8 mouse cellular contexts compared by ENCODE assay signal in genomic region chr3:137918932-137919311, GRCm38 (mm10). TPM values are rescaled to one million over a fixed set of nuclear protein-coding genes. Genes with fewer than 3 reads are reported as not detected.
DNase-seq lines count a peak whose midpoint lies in the region; ATAC-seq and TF ChIP-seq lines count a peak whose summit lies in the region.

No protein-coding gene starts in this region.

- no peaks in the 10 kb centered on the region; the same call in 1 of the 2 replicates for H3K4me1 ChIP-seq in kidney, postnatal 0 days (replicated peaks; ENCODE audit: insufficient read depth, low read length)
- H3K4me1 ChIP-seq in midbrain, embryonic 10.5 days = peaks cover 24% of the 10 kb centered on the region

- DNase-seq in kidney, adult 11 months = peak; percentile 14
- DNase-seq in kidney, adult 8-10 months = no peak
- peak; percentile 49 for DNase-seq in MN1 (ENCODE audit: low spot score)
- peak; percentile 30 for DNase-seq in fat pad, adult 2 months (ENCODE audit: extremely low read depth, low read depth, low spot score)
- no peak for DNase-seq in kidney, postnatal 0 days (ENCODE audit: low spot score)
- DNase-seq in midbrain, embryonic 10.5 days (ENCODE audit: low spot score) = no peak
- DNase-seq in yolk sac, embryonic 10.5 days (ENCODE audit: low spot score) = no peak
- DNase-seq in layer of hippocampus, adult 9-10 months (ENCODE audit: low spot score) = no peak

- ATAC-seq in kidney, postnatal 0 days (replicated peaks; ENCODE audit: low FRiP score, low read depth) = peak; percentile 53

- H3K9me3 ChIP-seq in kidney, postnatal 0 days (replicated peaks; ENCODE audit: low read length) = no peaks in the 10 kb centered on the region
- H3K9me3 ChIP-seq in midbrain, embryonic 10.5 days (replicated peaks) = no peaks in the 10 kb centered on the region

- H3K4me2 ChIP-seq in kidney, postnatal 0 days (ENCODE audit: low read length) = peak overlapping the region; percentile 73

- H3K27me3 ChIP-seq in kidney, postnatal 0 days (ENCODE audit: insufficient read depth, low read length) = no peaks in the 10 kb centered on the region
- H3K27me3 ChIP-seq in midbrain, embryonic 10.5 days (ENCODE audit: low read depth, poor library complexity, severe bottlenecking) = no peaks in the 10 kb centered on the region

- H3K36me3 ChIP-seq in kidney, postnatal 0 days (ENCODE audit: insufficient read depth, low read length) = peaks cover 10% of the 10 kb centered on the region
- peaks cover 19% of the 10 kb centered on the region for H3K36me3 ChIP-seq in midbrain, embryonic 10.5 days

- 16% methylated on average over 6 of the region's 6 CpGs for WGBS in kidney, postnatal 0 days
- WGBS in midbrain, embryonic 10.5 days = 17% methylated on average over 6 of the region's 6 CpGs

- no peak for TF ChIP-seq CTCF in kidney, postnatal 0 days (IDR thresholded peaks at IDR 0.05; ENCODE audit: low read depth)

- H3K9ac ChIP-seq in kidney, postnatal 0 days (ENCODE audit: low read depth, low read length) = peak overlapping the region; percentile 64

- H3K4me3 ChIP-seq in kidney, postnatal 0 days (replicated peaks; ENCODE audit: low read depth, low read length) = peak overlapping the region; percentile 65
- peak overlapping the region; percentile 86 for H3K4me3 ChIP-seq in midbrain, embryonic 10.5 days

- peak overlapping the region; percentile 87 for H3K27ac ChIP-seq in kidney, postnatal 0 days
- peak overlapping the region; percentile 88 for H3K27ac ChIP-seq in midbrain, embryonic 10.5 days (replicated peaks)

RNA-seq across cellular contexts. Expression of gene Lamtor3, which starts 0.6 kb away (rescaled TPM):
- polyA plus RNA-seq in kidney, postnatal 0 days (2015; fragmentation: Nextera tagmentation; extraction: Ambion mirVana) = 131 and 135 TPM in 2 replicates
- polyA plus RNA-seq in midbrain, embryonic 10.5 days (2016; fragmentation: Nextera tagmentation; extraction: Ambion mirVana) = 91.6 and 91.8 TPM in 2 replicates

RNA-seq across cellular contexts. Expression of gene Dnajb14, which starts 51.4 kb away (rescaled TPM):
- polyA plus RNA-seq in kidney, postnatal 0 days (2015; fragmentation: Nextera tagmentation; extraction: Ambion mirVana) = 11.6 and 12.1 TPM in 2 replicates
- polyA plus RNA-seq in midbrain, embryonic 10.5 days (2016; fragmentation: Nextera tagmentation; extraction: Ambion mirVana) = 4.8 and 7.0 TPM in 2 replicates

RNA-seq across cellular contexts. Expression of gene H2afz, which starts 54.6 kb away (rescaled TPM):
- polyA plus RNA-seq in kidney, postnatal 0 days (2015; fragmentation: Nextera tagmentation; extraction: Ambion mirVana) = 1,659 and 1,680 TPM in 2 replicates
- polyA plus RNA-seq in midbrain, embryonic 10.5 days (2016; fragmentation: Nextera tagmentation; extraction: Ambion mirVana) = 3,193 and 3,605 TPM in 2 replicates

Comparison
In these comparisons a context has a peak if more than half of its experiments do, and no peak if none do; other contexts are left out.
1. DNase-seq: peak in kidney, adult 11 months (single experiment), MN1 (single experiment) and fat pad, adult 2 months (single experiment); none in kidney, adult 8-10 months (0 of 2), kidney, postnatal 0 days (single experiment), midbrain, embryonic 10.5 days (single experiment), yolk sac, embryonic 10.5 days (single experiment) and layer of hippocampus, adult 9-10 months (single experiment).